Mouse (Mus musculus) neutrophil, adult 5-6 weeks (primary cell): ENCODE results near the gene Gm973. TPM values are rescaled to one million over a fixed set of nuclear protein-coding genes. Genes with fewer than 3 reads are reported as not detected.

Experiments used
- ATAC-seq: fragments of 151-379, 151-347 bp; 2 replicates; pipeline ENCODE4 v1.8.0; 2017; ENCODE audit warnings: mild to moderate bottlenecking, moderate TSS enrichment; ENCODE audit not compliant: insufficient number of reproducible peaks, poor library complexity, low FRiP score, severe bottlenecking; ENCODE audit errors: extremely low read depth
- total RNA-seq: library from RNA; stranded (forward); fragments of 200-1000 nt; gene quantifications from 2 replicates; pipeline ENCODE4 v1.2.3, GENCODE M21; 2017

Gene Gm973
- total RNA-seq, 1 experiment from 2014 or later: not detected

DNA sequence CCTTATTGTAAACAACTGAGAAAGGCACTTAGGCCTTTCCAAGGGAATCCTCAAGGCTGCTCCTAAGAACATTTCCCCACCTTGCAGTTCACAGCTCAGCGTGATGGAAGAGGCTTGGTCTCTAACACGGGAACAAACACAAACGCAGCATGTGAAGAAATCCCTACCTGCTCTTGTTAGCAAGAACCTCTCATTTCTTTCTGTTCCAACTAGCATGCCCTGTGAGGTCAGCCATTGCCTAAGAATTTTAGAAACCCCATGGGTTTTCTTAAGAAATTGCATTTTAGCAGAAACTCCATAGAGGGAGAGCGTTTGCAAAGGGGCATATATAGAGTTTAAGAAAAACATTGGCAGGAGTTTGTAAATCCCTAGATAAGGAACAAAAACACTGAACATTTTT lies 27.6 kb upstream of the Gm973 start:
- ATAC-seq: no peak

DNA sequence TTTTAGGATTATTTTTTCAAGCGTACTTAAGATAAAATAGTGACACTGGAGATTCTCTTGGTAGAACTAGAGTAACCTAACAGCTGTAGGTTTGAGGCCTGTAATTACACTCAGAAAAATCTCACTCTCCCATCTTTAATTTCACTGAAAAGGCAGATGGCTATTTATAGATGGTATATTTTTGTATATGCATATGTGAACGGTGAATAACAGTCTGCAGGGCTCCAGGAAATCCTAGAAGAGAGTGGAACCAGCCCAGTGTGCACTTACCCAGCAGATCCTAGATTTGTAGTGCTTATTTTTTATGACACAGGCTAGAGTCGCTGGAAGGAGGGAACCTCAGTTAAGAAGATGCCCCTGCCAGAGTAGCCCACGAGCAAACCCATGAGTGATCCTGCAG lies 27.1 kb upstream of the Gm973 start:
- ATAC-seq: no peak

DNA sequence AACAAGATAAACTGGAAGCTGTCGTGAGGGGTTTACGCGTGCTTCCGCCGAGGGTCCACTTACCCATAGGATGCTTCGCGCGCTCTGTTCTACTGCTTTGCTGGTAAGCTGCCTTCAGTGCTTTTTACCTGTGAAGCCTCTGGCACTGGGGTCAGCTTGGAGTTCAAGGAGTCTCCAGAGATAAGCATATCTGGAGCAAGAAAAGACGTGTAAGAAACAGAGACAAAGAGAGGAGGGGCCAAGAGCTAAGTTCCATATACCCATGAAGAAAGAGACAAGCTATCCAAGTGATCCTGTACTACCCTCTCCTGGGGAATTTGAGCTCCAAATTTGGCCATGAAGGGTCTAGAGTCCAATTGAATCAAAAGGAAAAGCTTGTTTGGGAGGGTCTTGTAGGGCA lies 24.5 kb upstream of the Gm973 start:
- no peak for ATAC-seq

DNA sequence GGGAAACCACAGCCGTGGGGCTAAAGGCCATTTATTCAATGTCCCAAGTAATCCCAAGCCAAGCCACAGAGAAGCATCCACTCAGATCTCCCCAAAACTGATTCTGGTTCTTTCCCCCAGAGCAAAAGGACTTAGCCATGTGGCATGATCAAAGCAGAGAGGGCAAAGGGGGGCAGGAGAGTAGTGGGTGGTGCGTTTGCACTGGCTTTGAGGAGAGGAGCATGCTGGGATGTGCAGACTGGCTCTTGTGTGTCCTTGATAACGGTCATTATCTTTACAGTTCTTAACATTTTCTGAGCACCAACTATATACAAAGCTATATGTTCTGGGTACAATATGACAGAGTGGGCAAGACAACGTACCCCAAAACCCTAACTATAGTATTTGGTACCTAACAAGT lies 23.6 kb upstream of the Gm973 start:
- no peak for ATAC-seq

DNA sequence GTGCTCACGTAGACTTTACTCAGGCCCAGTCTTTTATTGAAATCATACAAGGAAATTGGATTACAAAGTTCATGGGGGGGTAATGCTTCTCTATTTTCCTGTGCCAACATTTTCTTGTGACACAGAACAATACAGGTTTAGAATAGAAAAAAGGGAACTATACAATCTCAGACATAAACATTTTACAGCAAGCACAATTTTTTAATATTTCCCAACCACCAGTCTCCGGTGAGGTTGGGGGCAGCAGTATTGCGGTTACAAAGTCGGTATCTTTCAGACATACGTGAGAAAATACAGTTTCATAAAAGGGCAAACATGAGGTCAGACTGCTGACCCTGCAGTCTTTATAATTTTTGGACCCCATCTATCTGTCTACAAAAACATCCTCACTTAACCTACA lies 20.1 kb upstream of the Gm973 start:
- no peak for ATAC-seq

DNA sequence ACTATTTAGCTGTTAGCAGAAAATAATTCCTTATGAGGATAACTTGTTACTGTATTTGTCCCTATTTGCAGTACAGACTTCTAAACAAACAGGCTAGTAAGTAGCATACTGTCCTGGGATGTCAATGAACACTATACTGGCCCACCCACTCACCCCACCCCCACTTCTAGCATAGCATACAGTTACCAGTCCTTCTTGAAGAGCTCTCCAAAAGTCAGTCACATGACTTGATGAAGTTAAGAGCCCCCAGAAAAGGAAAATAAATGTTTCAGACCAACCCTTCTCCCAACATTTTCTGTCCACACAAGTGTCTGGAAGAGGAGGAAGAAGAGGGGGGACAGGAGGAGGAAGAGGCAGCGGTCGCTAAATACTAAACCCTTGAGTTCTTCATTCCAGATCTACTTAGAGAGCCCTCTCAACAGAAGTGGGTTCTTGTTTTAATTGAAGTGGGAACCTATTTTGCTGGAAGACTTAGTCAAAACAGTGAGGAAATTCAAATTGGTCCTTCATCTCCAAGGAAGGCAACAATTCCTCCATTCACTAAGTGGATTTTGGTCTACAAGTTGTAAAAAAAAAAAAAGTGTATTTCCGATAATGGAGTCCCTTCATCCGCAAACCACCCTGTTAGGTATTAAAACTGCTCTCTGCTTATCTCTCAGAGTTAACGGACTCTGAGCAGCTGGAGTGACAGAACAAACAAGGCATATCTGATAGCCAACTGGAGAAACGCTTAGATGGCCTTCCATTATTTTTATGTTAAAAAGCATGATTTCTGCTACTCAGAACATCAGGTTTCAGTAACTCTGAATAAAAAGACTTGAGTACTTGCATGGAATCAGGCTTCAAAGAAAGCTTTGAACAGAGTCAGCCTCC lies 18.1 kb upstream of the Gm973 start:
- ATAC-seq: no peak

DNA sequence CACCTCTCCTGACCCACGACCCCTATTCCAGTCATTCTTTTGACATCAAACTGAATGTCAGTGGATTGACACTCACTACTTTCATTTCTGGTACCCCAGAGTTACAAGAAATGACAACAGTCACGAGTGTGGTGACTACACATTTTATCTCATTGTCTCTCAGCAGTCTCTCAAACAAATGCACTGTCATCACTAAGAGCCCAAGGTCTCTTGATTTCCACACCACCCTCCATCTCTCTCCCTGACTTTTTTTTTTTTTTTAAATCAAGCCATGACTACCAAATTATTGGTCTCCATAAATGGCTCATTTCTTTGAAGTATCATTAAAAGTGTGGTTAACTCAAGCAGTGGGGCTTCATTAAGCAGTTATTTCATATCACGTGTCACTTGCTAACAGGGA lies 16.7 kb upstream of the Gm973 start:
- ATAC-seq: no peak

DNA sequence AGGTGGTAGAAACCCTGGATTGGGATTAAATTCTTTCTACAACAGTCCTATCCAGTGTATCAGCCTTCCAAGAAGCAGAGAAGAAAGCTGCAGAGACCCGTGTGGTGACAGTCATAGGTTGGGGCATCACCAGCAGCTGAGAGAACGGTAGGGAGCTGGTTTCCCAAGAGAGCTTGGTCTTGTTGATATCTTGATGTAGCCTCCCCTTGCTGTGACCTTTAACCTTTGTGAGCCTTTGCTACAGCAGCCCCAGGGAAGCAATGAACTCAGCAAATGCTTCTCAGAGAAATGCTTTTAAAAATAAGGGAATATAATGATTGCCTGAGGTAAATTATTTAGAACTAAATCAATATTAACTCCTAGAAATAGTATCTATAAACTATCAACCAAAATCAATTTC lies 13.7 kb upstream of the Gm973 start:
- no peak for ATAC-seq

DNA sequence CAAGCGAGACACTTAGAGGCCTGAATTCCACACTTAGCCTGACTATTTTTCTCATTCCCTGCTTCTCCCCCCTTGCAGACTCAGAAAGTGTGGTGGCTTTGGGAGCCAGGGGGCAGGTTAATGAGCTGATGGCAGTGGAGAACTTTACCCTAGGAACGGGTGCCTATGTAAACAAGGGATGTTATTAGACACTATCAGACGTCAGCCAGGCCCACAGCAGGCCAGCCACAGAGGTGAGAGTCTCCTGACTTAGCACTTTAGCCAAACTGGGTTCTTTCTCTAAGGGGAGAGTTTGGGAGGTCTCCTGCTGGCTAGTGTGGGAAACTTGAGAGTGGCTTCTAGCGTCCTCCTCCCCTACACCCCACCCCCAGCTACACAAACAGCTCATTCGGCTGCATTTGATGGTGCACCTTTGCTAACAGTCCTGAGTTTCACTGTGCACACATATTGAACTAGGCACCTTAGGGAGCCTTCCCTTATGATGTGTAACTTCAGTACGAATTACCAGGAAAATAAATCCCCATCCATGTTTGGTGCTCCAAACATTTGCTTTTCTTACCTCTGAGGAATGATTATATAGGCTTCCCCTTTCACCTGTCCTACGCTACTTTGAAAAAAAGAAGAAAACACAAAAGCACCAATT lies 12.3 kb upstream of the Gm973 start:
- no peak for ATAC-seq

DNA sequence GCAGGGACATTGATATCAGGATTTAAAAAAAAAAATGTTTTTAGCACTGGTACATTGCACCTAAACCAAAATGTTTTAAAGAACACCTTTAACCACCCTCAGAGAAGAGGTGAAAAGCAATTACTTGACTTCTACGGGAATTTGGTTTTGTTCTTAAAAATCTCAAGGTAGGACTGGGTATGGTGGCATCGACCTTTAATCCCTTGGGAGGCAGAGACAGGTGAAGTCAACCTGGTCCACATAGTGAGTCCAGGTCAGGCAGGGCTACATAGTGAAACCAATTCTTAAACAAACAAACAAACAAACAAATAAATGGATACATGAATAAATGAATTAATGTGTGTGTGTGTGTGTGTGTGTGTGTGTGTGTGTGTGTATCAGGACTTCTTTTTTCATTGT lies 11.8 kb upstream of the Gm973 start:
- no peak for ATAC-seq

DNA sequence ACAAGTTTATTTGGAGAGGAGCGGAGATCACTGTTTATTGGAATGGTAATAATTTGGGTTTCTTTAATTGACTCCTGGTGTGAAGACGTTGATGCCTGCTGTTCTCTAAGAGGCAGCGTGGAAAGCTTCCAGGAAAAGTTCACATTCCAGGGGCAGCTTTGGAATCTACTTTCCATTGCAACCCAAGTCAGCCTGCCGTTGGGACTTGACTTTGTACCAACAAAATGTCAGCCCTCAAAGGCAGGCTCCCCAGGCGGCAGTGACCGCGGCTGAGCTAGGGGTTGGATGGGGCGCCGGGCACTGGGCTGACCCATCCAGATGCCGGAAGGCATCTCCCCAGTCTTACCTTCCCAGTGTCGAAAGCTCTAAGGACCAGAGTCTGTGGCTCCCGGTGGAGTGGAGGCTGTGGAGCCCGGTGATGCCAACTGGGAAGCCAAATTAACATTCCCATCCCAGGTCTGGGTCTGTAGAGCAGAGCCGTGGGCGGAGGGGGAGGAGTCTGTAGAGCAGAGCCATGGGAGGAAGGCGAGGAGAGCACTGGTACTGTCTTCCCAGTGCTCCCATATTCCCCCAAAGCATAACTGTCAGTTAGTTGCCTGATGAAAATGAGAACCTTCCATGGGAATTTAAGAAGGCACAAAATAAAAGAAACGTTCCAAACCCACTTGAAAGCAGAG lies 7.5 kb upstream of the Gm973 start:
- no peak for ATAC-seq

DNA sequence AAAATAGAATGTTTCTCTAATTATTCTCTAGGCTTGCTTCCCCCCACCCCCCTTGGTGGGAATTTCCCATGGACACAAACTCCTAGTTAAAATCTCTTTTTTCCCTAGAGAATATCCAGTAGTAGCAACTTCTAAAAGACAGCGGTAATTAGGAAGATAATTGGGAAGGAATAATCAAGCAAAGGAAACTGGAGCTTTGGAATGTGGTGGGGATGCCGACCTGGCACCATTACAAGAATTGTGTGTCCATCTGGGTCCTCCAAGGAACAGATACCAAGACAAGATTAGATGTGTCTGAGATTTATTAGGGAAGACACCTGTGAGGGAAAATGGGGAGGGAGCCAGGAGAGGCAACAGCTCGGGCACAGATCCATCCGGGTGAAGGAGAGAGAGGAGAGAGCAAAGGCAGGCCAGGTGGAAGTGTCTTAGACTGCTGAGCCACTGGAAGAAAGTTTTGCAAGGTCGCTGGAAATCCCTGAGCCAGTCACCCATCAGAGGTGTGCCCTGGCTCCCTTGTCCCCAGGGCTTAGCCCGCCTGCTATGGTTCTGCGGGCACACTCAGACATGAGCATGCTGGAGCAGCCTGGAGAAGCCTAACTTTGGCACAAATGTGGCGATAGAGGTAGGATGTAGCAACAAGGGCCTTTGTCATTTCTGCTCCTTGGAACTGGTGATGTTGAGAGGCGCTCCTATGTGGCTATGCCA lies 4.3 kb upstream of the Gm973 start:
- no peak for ATAC-seq

DNA sequence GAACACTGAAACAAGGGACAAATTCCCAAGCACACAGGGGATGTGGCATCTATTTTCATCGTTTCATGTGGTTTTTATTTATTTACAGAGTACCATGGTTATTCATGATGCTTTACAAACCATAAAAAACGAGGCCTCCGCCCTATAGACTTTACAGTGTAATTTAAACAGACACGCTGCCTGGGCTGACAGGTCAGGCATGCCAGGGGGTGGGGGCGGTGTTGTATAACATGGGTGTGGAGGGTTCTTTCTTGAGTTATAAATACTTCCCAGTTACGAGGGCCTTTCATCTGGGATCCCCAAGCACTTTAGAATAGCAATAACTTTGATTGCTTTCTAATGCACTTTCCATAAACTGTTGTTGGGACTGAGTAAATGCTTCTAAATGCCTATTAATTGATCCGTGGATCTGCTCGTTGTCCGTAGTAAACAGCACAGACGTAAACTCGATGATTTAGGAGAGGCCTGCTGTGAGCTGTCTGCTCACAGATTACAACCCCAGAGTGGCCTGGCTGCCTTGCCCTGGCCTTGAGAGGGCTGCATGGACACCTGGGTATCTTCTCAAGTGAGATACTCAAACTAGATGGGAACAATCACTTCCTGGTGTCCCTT lies 4.3 kb downstream of the Gm973 start:
- no peak for ATAC-seq

DNA sequence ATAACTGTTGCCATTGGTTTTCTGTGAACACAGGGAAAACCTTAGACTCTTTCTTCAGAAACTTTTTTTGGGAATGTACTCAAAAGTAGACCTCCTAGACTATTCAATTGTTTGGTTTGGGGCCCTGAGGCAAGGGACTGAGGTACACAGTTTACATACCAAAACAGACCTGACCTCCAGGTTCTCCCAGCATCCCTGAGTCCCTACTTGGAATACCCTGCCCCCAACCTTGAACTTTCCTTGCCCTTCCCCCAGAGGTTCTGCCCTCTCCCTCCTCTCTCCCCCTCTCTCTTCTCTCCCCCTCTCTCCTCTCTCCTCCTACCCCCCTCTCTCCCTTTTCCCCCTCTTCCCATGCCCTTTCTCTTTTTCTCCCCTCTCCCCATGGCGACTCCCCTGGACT lies 6.4 kb downstream of the Gm973 start:
- no peak for ATAC-seq

DNA sequence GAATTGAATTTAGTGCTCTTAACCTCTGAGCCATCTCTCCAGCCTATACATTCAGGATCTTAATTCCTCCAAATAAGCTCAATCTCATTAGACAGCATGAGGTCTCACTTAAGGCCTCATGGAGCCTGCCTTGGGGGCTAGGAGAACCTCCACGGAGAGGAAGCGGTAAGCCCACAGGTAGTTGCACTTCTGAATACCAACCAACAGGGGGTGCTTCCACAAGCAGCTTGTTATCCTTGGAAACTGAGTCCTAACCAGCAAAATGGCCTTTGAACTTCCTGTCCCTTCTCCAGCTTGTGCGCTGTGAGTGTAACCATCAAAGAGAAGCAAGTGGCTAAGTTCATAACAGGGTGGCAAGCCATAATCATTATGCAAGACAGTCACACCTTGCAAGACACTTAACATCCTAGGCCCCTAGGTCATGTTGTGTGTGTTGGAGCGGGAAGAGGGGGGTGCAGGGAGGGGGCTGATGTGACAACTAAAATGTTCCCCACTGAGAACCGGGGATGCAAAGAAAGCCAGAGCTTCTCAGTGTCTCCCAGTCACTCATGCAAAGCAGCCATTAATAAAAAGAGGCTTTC lies 7.4 kb downstream of the Gm973 start:
- ATAC-seq: no peak

DNA sequence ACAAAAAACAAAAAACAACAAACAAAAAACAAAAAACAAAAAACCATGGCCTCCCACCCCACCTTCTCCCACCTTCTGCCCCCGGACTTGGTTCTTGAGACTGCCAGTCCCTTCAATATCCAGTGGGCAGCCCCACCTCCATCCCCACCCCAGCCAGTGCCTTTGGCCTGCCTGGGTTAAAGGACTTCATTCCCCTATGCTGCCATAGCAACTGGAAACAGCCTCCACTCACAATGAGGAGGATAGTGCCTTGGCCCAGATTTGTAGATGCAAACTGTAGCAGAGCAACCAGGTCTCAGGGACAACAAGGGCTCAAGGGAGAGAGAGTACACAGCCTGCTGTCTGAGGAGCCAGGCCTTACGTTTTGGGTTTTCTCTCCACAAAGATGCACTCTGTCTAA lies 8.0 kb downstream of the Gm973 start:
- no peak for ATAC-seq

DNA sequence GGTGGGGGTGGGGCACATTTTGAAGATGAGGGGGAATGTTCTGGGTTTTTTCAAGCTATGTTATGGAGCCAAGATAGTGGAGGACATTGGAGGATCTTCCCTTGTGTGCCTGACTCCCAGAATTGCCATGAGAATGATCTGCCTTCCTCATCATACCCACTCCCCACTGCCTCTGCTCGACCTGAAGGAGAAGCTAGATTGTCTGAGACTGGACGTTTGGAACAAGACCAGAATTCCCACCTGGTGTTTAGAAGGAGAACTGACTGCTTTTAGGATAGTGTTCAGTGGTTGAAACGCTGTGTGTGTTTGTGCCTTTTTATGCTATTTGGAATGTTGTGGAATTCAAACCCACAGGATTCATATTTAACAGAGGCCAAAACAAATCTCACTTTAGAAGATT lies 8.7 kb downstream of the Gm973 start:
- ATAC-seq: no peak

DNA sequence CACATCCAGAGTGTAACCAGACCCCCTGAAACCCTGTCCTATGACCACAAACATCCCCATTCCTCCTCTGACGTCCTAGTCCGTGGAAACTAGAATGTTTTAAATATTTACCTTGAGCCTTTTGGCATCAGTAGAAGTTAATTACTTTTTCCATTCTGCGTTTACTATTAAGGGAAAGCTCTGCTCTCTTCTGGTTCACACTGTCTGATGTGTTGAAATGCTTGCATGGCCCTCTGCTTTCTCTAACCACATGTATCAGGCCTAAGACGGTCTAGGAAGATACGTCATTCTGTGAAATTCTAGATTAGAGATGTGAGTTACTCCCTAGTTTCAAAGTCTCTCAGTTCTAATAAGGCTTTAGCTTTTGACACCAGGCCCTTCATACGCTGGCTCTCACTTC lies 11.2 kb downstream of the Gm973 start:
- ATAC-seq: no peak
